Mouse (Mus musculus) layer of hippocampus, adult 2 months (tissue): ENCODE measurements at regions not wholly inside any gene's neighbourhood (a gene's known extent, or its start where the extent isn't known, plus 50 kb on each side); places are given as distances from the start of the nearest gene placed in this dataset.

Experiments used
- DNase-seq, 2 experiments: peaks; one replicate each; pipeline ENCODE4 v3.0.0; 2022; ENCODE audit warnings: low spot score in 2 of 2
- H3K27ac ChIP-seq: fragments of 200-600 bp; 2 replicates; pipeline ENCODE4 v1.8.1; 2022
- H3K4me3 ChIP-seq: fragments of 200-600 bp; 2 replicates; pipeline ENCODE4 v1.8.1; 2022; ENCODE audit warnings: mild to moderate bottlenecking
- CTCF ChIP-seq: fragments of 200-600 bp; conservative IDR thresholded peaks from 2 replicates; pipeline ENCODE4 v1.8.1; 2022; ENCODE audit warnings: antibody characterized with exemption, mild to moderate bottlenecking, moderate library complexity

DNA sequence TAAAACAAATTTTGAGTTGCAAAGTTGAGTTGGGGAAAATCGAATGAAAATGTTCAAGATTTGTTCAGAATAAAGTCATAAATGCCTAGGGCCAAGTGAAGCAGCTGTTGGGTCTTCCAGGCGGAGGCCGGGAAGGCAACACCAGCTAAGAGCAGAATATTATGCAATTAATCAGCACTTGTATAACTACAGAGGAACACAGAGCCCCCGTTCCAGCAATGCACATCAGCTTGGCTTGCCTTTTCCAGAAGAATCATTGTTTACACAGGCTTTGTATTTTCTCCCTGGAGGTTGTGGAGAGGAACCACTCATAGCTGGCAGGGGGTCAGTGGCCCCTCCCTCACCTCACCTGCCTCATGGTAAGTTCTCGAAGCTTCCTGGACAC is 252.2 kb downstream of the Dmrt2 start:
- no peak overlapping the region for H3K27ac ChIP-seq
- DNase-seq = no peak
- no peak overlapping the region for H3K4me3 ChIP-seq
- TF ChIP-seq CTCF = no peak

DNA sequence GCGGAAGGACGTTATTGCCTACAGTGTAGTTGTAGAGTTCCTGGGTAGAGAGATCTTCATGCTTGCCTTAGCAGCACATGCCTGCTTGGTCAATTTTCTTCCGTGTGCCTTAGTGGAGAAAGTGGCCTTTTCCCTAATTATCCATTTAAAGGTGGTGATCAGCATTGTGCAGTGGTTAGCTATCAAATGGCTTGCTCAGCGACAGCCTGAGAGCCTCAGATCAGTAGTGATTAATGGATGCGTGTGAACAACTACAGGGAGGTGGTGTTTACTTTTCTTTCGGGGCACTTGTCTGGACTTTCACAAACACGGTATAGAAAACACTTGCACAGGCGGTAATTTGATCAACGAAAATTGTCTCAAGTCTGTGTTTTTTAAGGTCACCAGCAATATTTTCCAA is 255.0 kb downstream of the Dmrt2 start:
- no peak for DNase-seq
- H3K27ac ChIP-seq = no peak overlapping the region
- TF ChIP-seq CTCF = no peak
- H3K4me3 ChIP-seq = no peak overlapping the region

DNA sequence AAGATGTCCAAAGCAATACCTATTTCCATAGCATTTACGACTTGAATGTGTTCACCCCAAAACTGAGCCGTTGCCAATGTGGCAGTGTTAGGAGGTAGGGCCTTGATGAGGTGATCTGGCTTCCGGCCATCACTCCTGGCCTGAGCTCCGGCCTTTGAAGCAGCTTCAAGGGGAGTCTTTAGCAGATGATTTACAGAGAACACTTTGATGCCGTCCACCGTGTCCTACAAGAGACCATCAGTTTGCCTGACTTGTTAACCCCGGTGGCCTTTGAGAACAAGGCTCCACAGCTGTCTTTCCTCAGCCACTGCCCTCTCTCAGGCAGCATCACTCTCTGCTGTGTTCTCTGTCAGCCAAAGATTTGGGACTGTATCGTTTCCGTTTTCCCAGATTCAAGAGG is 265.1 kb downstream of the Dmrt2 start:
- H3K27ac ChIP-seq = no peak overlapping the region
- no peak for TF ChIP-seq CTCF
- no peak for DNase-seq
- H3K4me3 ChIP-seq = no peak overlapping the region

DNA sequence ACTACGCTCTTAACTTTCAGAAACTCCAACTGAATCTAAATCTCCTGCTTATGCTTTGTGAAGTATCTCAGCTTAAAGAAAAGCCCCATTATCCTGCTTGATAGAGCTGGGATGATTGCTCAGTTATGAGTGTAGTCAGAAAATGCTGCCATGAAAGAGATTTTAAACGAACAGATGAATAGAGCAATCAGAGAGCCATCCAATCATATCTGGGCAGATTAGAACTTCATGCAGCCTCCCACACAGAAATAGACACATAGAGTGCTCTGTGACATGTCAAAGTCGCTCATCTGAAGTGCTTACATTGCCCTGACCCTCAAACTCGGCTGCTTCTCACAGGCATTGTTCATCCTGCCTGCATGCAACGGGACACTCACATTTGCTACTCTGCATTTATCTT is 299.0 kb downstream of the Dmrt2 start:
- no peak overlapping the region for H3K4me3 ChIP-seq
- DNase-seq = no peak
- no peak overlapping the region for H3K27ac ChIP-seq
- no peak for TF ChIP-seq CTCF

DNA sequence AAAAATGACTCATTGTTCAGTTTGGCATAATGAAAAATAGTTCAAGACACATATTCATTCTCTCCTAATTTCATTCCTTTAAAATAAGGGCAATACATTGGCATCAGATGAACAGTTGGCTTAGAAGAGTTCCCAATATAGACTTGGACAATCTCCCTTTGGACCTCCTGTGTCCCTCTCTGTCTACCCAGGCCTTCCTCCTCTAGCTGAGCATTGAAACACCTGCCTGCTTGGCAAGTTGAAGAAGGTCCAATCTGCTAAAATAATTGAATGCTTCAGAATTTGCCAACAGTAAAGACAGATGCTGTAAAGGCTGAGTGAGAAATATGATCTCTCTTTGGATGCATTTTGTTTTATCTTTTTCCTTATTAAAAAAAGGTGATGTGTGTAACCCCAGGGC is 303.0 kb downstream of the Dmrt2 start:
- DNase-seq = no peak
- Histone ChIP-seq H3K27ac (no peak overlapping the region), H3K4me3 (no peak overlapping the region)
- TF ChIP-seq CTCF = no peak

DNA sequence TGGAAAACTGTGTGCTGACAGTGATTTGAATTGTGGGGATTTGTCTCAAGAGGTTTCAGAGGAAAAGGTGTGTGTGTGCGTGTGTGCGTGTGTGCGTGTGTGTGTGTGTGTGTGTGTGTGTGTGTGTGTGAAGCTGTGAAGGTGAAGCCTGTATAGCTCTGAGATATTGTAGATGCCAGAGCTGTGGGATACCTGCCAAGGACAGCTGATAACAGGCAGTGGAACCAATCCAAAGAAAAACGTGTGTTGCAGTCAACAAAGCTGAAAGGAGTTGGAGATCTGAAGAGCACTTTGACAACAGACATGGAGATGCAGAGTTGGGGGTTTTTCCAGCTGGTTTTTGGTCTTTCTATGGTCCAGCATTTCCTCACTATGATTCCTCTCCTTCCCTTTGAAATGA is 308.1 kb downstream of the Dmrt2 start:
- H3K27ac ChIP-seq = no peak overlapping the region
- TF ChIP-seq CTCF = no peak
- DNase-seq = no peak
- H3K4me3 ChIP-seq = no peak overlapping the region

DNA sequence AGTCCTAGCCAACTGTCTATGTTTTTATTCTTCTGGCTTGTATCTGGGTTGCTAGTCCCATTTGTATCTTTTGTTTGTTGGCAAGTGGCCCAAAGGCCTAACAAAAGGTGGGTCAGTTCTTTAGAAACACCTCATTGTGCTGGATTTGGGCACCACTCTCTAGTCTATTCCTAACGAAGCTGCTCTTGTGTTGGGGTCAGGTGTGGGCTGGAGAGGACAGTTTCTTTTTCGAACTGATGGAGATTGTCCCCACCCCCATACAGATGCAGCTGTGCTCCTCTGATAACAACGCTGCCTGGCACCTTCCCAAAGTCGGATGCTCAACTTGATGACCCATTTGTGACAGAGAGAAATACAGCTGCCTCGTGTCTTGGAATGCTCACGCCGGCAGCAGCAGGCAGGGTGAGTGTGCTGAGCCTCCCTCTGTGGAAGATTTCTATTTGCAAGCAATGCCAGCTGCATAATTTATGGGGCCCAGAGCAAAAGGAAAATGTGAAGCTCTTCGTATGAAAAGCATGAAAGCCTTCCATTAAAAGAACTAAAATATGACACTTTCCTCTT is 342.5 kb downstream of the Dmrt2 start:
- TF ChIP-seq CTCF = no peak
- no peak overlapping the region for H3K27ac ChIP-seq
- H3K4me3 ChIP-seq = peak overlapping the region; percentile 3; the same call in 1 of the 2 replicates
- peak; percentile 16 to 22 for DNase-seq

DNA sequence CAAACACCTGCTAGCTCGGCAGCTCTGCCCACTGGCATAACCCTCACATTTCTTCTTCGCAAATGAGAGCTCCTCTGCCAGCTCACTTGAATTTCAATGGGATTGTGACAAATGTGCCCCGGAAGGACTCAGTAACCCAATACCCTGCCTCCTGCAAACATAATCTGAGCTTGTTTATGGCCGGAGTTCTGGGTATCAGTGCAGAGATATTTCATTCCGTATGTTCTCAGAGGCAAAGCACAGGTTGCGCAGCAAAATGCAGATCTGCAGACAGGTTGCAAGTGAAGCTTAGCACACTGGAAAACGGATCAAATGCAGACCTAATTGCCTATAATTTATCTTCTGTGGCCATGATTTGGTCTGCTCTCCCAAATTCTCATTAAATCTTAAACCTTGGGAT is 348.9 kb downstream of the Dmrt2 start:
- DNase-seq = no peak
- no peak for TF ChIP-seq CTCF
- Histone ChIP-seq H3K4me3 (no peak overlapping the region), H3K27ac (no peak overlapping the region)

DNA sequence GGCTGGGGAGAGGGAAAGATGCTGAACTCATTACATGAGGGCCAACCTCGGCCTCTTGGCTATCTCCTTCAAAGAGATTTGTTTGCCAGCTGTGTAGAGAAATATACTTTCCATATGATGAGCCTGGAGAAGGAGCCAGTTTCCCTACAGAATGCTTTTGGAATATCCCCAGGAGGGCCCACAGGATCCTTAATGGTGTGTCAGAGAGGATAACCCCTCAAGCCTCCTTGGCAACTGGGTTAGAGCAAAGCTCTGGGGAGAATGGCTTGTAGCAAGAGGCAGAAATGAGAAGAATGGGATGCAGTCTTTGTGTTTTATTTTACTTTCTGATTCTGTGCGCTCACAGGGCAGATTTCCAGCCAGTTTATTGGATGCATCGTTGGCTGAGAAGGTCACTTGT is 353.9 kb downstream of the Dmrt2 start:
- Histone ChIP-seq H3K4me3 (no peak overlapping the region), H3K27ac (no peak overlapping the region)
- DNase-seq = no peak
- TF ChIP-seq CTCF = no peak

DNA sequence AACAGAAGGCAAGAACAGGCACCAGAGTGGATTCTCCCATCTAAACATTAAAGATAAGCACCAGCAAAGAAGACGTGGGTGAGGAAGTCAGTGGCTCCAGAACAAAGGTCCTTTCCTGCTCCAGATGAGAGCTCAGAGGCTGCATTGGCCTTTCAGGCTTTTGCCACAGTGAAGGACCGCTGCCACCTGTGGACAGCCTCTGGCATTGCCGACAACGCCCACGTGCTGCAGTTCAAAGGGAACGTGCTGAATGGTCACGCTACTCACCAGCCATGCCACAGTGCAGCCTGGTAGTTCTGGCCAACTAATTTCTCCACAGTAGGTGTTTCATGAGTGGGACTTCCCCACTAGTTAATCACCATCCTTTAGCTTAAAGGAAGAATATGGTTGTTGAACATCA is 365.1 kb downstream of the Dmrt2 start:
- peak; percentile 63 for TF ChIP-seq CTCF
- no peak overlapping the region for H3K4me3 ChIP-seq
- no peak overlapping the region for H3K27ac ChIP-seq
- no peak for DNase-seq

DNA sequence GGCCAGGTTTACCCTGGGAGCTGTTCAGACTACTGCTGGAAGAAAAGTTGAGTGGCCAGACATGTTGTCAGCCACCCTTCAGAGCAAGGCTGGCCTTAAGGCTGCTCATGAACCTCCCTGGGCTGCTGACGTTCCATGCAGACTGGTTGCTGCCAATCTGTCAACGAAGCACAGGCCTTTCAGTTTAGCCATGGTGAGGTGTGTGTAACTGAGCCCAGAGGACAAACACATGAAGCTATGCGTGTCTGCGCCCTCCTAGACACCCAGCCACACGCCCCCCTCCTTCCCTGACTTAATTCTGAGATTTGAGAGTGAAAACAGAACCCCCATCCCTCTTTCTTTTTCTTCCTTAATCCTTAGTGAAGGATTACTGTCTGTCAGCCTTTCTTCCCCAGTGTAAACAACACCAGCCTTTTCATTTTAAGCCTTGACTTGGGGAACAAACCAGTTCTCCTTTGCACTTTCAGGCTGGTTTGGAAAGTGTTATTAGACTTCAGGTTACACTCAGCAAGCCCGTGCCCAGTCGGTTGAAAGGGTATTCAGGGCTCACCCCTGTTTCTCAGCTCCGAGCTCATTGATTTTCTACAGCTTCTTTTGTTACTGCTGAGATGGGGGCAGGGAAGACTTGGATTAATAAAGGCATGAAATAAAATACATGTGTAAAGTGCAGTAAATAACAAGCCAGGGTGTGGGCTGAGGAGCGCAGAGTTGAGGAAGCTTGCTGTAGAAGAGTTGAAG is 379.4 kb downstream of the Dmrt2 start:
- no peak for TF ChIP-seq CTCF
- Histone ChIP-seq H3K27ac (no peak overlapping the region), H3K4me3 (no peak overlapping the region)
- DNase-seq = no peak

DNA sequence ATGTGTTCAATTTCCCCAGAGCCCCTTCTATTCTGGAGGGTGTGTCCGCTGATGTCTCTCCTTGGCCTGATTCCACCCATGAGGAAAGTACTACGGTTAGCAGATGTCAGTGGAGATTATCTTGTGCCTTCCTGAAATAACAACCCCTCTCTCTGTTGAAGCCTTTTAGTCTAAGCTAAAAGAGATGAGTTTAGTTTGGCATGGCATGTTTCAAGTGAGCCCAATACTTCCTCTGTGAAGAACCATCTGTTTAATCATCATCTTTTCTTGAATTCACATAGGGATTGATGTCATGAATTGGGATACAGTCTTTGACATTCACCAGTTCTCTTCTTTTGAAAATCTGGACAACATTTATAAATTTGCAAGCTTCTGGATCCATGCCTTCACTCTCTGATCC is 387.5 kb downstream of the Dmrt2 start:
- no peak overlapping the region for H3K4me3 ChIP-seq
- TF ChIP-seq CTCF = no peak
- H3K27ac ChIP-seq = no peak overlapping the region
- no peak for DNase-seq

DNA sequence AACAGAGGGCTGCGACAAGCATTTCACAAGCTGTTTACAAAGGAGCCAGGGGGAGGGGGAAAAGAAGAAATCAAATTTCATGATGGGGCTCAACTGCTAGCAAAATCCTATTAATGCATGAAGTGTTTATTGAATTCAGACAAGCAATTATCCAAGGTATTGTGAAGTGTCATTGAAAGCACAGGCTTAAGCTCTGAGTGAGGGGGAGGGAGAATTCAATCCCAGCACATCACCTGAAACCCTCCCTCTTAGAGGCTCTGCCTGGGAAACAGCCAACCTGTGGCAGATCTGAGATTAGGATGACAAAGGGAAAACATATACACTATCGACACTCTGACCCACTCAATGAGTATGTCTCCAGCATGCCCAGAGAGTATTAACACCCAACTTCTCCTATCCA is 396.3 kb downstream of the Dmrt2 start:
- no peak overlapping the region for H3K4me3 ChIP-seq
- H3K27ac ChIP-seq = no peak overlapping the region
- no peak for DNase-seq
- no peak for TF ChIP-seq CTCF

DNA sequence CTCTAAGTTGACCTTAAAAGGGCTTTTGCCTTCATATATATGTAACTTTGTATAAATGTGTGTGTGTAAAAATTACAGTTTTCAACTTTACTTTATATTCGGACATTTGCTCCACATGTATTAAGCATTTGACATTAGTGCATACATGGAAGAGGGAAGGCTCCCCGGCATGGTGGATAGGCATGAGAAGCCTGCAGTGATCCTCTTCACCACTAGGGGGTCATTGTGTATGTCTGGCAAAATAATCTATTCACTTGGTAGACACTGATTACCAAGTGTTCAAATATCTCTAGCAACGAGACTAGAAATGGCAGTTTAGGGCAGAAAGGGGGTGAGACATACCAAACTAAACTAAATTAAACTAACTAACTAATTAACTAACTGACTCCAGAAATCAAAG is 397.7 kb downstream of the Dmrt2 start:
- Histone ChIP-seq H3K27ac (no peak overlapping the region), H3K4me3 (no peak overlapping the region)
- DNase-seq = no peak
- peak; percentile 63 for TF ChIP-seq CTCF
